Mouse (Mus musculus): ENCODE data around the gene Inmt. TPM values are rescaled to one million over a fixed set of nuclear protein-coding genes. Genes with fewer than 3 reads are reported as not detected.

Inmt gene
- not detected in 2 replicates for polyA plus RNA-seq (2012; ENCODE audit: insufficient read depth, low replicate concordance)

DNA sequence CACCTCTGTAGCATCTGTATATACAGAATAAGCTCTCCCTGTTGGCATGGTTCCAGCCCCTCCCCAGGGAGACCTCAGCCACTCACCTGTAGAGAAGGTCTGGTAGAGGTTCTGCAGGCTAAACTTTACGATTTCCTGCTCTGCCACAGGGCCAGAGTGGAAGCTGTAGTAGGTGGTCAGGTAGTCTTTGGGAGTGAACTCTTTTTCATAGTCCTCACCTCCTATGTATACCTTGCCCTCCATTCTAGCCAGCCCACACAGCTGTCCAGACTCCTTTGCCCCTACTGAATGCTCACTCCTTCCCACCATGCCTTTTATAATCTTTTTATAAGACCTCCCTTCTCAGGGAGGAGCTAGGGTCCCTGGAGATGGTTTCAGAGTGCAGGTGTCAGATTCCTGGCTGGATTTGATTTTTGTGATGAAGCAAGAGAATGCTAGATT, at the start of gene Inmt:
Inmt (minus strand) TSS at position 303 of the 441 bp plus-strand sequence.
- no peak for TF ChIP-seq GATA1 (IDR thresholded peaks at IDR 0.05; ENCODE audit: borderline replicate concordance, low read length)
- no peak for TF ChIP-seq FLI1 (IDR thresholded peaks at IDR 0.05; ENCODE audit: low read length)
- Histone ChIP-seq H3K4me1 (peaks cover 8% of the 10 kb centered on the region), H3K36me3 (replicated peaks; ENCODE audit: low read length) (no peaks in the 10 kb centered on the region), H3K27me3 (replicated peaks) (peaks cover 64% of the 10 kb centered on the region), H3K4me3 (replicated peaks) (no peak within 1 kb of the TSS), H3K9me3 (no peaks in the 10 kb centered on the region)

DNA sequence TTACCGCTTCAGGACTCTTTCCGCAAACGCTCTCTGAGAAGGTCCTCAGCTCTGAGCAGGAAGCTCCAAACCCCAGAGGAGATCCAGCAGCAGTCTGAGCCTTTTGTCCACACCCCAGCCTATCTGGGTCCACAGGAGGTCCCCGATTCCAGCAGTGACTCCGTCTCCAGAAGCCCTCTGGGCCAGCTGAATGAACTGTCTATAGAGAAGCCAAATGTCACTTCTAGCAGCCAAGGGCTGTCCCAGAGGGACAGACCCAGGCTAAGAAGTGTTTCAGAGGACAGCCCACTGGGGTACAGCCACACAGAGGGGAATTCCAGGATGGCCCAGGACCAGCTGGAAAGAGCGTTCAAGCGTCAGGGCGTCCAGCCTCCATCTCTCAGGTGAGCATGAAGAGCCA, 49.1 kb upstream of the Inmt start:
- Histone ChIP-seq H3K36me3 (replicated peaks; ENCODE audit: low read length) (no peaks in the 10 kb centered on the region), H3K9me3 (no peaks in the 10 kb centered on the region), H3K4me1 (peaks cover 17% of the 10 kb centered on the region), H3K27me3 (replicated peaks) (peaks cover 2% of the 10 kb centered on the region), H3K4me3 (replicated peaks) (no peak overlapping the region)
- no peak for TF ChIP-seq FLI1 (IDR thresholded peaks at IDR 0.05; ENCODE audit: low read length)
- no peak for TF ChIP-seq GATA1 (IDR thresholded peaks at IDR 0.05; ENCODE audit: borderline replicate concordance, low read length)

DNA sequence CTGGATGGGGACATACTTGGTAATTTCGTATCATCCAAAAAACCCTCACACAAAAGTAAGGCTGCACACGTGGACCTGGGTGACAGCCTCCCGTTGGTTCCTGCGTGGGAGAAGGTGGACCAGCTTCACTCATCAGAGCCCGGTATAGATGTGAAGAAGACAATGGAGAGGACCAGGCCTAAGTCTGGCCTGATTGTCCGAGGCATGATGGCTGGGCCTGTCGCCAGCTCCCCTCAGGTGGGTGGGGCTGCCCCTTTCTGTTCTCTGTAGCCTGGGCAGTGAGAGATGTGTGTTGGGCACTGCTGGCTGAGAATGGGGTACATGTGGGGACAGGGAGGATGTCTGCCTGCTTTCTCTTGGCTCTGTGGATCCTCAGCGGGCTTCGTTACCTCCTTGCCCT, 43.4 kb upstream of the Inmt start:
- Histone ChIP-seq H3K9me3 (no peaks in the 10 kb centered on the region), H3K27me3 (replicated peaks) (peaks cover 8% of the 10 kb centered on the region), H3K4me3 (replicated peaks) (no peak overlapping the region), H3K36me3 (replicated peaks; ENCODE audit: low read length) (no peaks in the 10 kb centered on the region), H3K4me1 (peaks cover 17% of the 10 kb centered on the region)
- TF ChIP-seq FLI1 (IDR thresholded peaks at IDR 0.05; ENCODE audit: low read length) = no peak
- TF ChIP-seq GATA1 (IDR thresholded peaks at IDR 0.05; ENCODE audit: borderline replicate concordance, low read length) = no peak

DNA sequence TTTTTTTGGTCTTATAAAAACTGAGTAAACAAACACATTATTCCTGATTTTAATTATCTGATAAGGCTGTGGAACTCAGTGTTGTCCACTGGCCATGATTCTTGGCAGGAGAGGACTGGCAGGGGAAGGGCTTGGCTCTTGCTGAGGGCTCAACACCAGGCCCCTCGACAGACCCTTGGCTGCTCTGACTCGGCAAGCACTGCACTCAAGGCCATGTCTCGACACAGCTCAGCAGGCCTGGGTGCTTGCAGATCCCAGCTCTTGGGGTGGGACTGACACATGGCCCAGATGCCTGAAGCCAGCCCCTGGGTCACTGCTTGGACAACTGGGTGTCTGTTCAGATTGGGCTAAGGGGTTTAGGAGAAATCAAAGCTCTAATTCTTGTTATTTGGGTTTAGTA, 39.7 kb upstream of the Inmt start:
- Histone ChIP-seq H3K36me3 (replicated peaks; ENCODE audit: low read length) (no peaks in the 10 kb centered on the region), H3K4me1 (no peaks in the 10 kb centered on the region), H3K9me3 (peaks cover 4% of the 10 kb centered on the region), H3K27me3 (replicated peaks) (peaks cover 14% of the 10 kb centered on the region), H3K4me3 (replicated peaks) (no peak overlapping the region)
- TF ChIP-seq FLI1 (IDR thresholded peaks at IDR 0.05; ENCODE audit: low read length) (no peak), GATA1 (IDR thresholded peaks at IDR 0.05; ENCODE audit: borderline replicate concordance, low read length) (no peak)

DNA sequence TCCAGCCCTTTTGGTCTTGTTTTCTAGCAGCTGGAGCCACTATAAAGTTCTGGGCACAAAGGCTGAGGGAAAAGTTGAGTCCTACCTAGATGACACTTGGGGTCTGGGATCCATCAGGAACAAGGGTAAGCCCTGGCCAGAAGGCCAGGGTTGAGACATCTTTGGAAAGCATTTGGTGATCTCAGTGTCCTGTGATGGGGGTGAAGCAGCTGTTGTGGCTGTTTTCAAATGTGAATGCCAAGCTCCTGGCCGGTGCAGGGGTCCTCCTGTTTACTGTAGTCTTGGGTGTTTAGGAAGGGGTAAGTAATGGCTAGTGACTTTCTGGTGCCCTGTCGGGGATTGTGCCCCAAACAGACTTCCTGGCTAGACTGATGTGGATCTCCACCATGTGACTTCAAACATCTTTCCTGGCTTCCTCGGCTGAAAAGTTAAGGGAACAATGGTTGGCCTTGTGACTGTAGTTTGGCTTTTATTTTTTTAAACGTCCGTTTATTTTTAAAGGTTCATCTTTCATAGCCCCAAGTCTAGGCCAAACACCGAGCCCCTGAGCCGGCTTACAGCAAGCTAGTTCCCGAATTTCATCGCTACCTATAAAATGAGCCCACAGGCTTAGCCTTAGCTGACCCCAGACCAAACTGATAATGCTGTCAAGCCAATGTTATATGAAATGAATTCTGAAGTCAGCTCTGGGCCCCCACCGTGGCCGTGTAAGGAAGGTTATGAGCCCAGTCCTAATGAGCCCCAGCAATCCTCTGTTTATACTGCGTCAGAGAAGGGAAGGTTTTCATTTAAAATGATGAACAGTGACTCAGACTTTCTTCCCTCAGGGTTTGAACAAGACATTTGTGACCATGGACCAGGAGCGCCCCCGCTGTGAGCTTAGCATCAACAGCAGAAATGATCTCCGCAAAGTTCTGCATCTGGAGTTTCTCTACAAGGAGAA, 35.9 kb upstream of the Inmt start:
- peaks cover 4% of the 10 kb centered on the region for H3K9me3 ChIP-seq
- H3K36me3 ChIP-seq (replicated peaks; ENCODE audit: low read length) = no peaks in the 10 kb centered on the region
- no peaks in the 10 kb centered on the region for H3K4me1 ChIP-seq
- peaks cover 25% of the 10 kb centered on the region for H3K27me3 ChIP-seq (replicated peaks)
- no peak for TF ChIP-seq FLI1 (IDR thresholded peaks at IDR 0.05; ENCODE audit: low read length)
- TF ChIP-seq GATA1 (IDR thresholded peaks at IDR 0.05; ENCODE audit: borderline replicate concordance, low read length) = no peak
- H3K4me3 ChIP-seq (replicated peaks) = no peak overlapping the region

DNA sequence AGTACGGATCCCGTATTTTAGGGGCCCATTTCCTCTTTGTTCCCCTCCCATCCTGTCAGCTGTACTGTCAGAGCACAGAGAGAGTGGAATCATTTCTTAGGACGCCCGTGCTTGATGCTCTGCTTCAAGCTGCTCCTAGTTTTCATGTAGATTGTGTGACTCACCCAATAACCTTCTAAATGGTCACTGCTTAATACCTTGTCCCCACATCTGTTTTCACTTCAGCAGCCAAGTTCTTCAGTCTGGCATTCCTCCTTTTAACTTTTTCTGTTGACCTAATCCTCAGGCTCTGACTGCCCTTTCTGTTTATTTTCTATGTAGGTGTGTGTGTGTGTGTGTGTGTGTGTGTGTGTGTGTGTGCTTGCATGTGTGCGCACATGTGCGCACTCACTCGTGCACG, 32.9 kb upstream of the Inmt start:
- Histone ChIP-seq H3K4me1 (peaks cover 10% of the 10 kb centered on the region), H3K36me3 (replicated peaks; ENCODE audit: low read length) (no peaks in the 10 kb centered on the region), H3K27me3 (replicated peaks) (peaks cover 23% of the 10 kb centered on the region), H3K9me3 (peaks cover 4% of the 10 kb centered on the region), H3K4me3 (replicated peaks) (no peak overlapping the region)
- TF ChIP-seq FLI1 (IDR thresholded peaks at IDR 0.05; ENCODE audit: low read length) (no peak), GATA1 (IDR thresholded peaks at IDR 0.05; ENCODE audit: borderline replicate concordance, low read length) (no peak)

DNA sequence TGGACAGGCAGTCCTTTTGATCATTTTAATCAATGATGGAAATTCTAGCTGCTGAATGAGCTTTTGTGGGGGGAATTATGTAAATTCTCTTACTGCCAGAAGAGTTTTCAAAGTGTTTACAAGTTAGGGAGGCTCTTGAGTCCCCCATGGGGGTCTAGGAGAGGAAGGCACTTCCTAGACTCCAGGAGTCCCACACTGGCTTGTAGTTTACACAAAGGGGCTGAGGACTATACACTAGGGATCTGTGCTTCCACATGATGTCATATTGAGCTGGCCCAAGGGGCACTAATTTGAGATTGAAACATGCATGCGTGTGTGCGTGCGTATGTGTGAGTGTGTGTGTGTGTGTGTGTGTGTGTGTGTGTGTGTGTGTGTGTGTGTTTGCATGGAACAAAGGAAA, 29.1 kb upstream of the Inmt start:
- TF ChIP-seq GATA1 (IDR thresholded peaks at IDR 0.05; ENCODE audit: borderline replicate concordance, low read length) (no peak), FLI1 (IDR thresholded peaks at IDR 0.05; ENCODE audit: low read length) (no peak)
- H3K4me3 ChIP-seq (replicated peaks) = no peak overlapping the region

DNA sequence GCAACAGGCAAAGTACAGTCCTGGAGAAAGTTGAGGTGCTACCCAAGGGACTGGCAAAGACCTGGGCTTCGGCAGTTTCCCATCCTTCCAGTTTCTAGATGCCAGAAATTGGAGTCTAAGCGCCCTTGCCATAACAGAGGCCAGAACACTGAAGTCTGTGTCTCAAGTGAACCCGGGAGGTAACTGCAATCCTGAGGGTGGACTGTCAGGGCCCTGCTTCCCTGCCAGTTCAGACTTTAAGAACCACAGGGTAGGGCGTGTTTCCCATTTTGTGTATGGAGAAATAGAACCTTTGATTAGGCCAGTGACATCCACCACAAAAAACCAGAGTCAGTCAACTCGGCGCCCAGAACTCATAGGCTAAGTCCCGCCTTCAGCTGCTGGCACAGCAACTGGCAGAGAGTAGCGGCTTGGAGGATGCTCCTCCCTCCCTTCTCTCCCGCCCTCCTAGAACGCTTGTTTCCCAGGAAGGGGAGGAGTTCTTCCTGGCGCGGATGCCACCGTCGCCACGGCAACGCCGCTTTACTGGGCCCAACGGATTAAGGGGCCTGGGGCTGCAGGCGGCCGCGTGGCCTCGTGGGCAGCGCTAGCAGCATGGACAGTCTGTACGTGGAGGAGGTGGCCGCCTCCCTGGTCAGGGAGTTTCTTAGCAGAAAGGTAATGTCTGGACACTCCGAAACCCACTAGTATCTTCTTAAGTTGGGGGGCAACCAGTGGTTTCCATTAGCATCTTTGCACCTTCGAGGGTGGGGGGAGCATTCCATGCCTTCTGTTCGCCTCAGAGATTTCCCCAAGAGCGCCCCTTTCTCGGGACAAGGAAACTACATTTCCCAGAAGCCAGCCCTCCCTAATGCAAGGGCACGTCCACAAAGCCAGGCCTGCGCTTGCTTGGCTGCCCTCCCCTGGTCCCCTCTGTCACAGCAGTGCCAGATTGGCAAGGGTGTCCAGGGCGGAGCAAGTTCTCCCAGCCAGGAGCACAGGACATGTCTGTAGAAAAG, 28.4 kb upstream of the Inmt start, which contains the start of gene Mindy4:
Mindy4 (plus strand) TSS at position 471 of the 998 bp plus-strand sequence.
- Histone ChIP-seq H3K27me3 (replicated peaks) (peaks cover 17% of the 10 kb centered on the region), H3K4me1 (peaks cover 11% of the 10 kb centered on the region), H3K36me3 (replicated peaks; ENCODE audit: low read length) (no peaks in the 10 kb centered on the region), H3K4me3 (replicated peaks) (peak within 1 kb of the TSS; percentile 94), H3K9me3 (no peaks in the 10 kb centered on the region)
- TF ChIP-seq FLI1 (IDR thresholded peaks at IDR 0.05; ENCODE audit: low read length) (no peak), GATA1 (IDR thresholded peaks at IDR 0.05; ENCODE audit: borderline replicate concordance, low read length) (no peak)

More for the DNA sequence above, 29.1 kb upstream of the Inmt start:
- peaks cover 11% of the 10 kb centered on the region for H3K4me1 ChIP-seq
- no peaks in the 10 kb centered on the region for H3K36me3 ChIP-seq (replicated peaks; ENCODE audit: low read length)
- peaks cover 18% of the 10 kb centered on the region for H3K27me3 ChIP-seq (replicated peaks)
- no peaks in the 10 kb centered on the region for H3K9me3 ChIP-seq

DNA sequence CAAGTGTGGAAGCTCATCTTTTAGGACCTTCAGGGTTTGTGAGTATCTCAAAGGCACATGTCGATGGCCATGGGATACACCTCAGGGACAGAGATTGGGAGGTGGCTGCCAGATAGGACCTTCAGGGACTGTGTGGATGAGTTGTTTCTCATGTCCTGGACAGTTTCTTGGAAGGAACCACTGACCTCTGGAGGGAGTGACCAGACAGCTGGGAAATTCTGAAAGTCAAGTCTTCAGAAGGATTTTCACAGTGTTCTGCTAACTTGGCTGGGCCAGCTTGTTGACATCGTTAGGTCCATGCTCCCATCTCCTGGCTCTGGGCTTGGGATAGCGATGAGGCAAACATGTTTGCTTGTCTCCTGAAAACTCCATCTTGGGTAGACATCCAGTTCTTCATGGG, 24.2 kb upstream of the Inmt start:
- H3K4me3 ChIP-seq (replicated peaks) = no peak overlapping the region

More for the DNA sequence above, 24.2 kb upstream of the Inmt start:
- Histone ChIP-seq H3K27me3 (replicated peaks) (peaks cover 1% of the 10 kb centered on the region), H3K36me3 (replicated peaks; ENCODE audit: low read length) (no peaks in the 10 kb centered on the region), H3K9me3 (peaks cover 18% of the 10 kb centered on the region), H3K4me1 (peaks cover 11% of the 10 kb centered on the region)
- no peak for TF ChIP-seq GATA1 (IDR thresholded peaks at IDR 0.05; ENCODE audit: borderline replicate concordance, low read length)
- TF ChIP-seq FLI1 (IDR thresholded peaks at IDR 0.05; ENCODE audit: low read length) = no peak

All from megakaryocyte, embryonic 14.5 days (primary cell).